Mouse (Mus musculus) lung, postnatal 0 days (tissue): ENCODE data around the gene Esrrb. TPM values are rescaled to one million over a fixed set of nuclear protein-coding genes. Genes with fewer than 3 reads are reported as not detected.
A peak's percentile ranks its signal among the peaks of the same experiment; 100 is the strongest.

Experiments
- ATAC-seq: fragments of 200-750 bp; cut with Nextera tagmentation; 2 replicates; pipeline ENCODE4 v1.8.0; 2017; ENCODE audit warnings: moderate library complexity
- DNase-seq: peaks from one replicate; pipeline ENCODE4 v3.0.0-alpha.2; 2016; ENCODE audit warnings: low spot score
- H3K27ac ChIP-seq: fragments of 300-500 bp; sonication (generic); 2 replicates; pipeline ENCODE4 v1.5.1; 2014; ENCODE audit warnings: antibody characterized with exemption, mild to moderate bottlenecking, low read length, mixed read lengths
- H3K27me3 ChIP-seq: fragments of 300-500 bp; sonication (generic); replicated peaks from 2 replicates; pipeline ENCODE4 v1.6.1; 2014; ENCODE audit warnings: low read length, mixed read lengths; ENCODE audit not compliant: insufficient read depth
- H3K36me3 ChIP-seq: fragments of 300-500 bp; sonication (generic); 2 replicates; pipeline ENCODE4 v1.6.1; 2014; ENCODE audit warnings: low read length, mixed read lengths; ENCODE audit not compliant: insufficient read depth
- H3K4me1 ChIP-seq: fragments of 300-500 bp; sonication (generic); 2 replicates; pipeline ENCODE4 v1.6.1; 2014; ENCODE audit warnings: antibody characterized with exemption, low read depth, low read length, mixed read lengths; ENCODE audit not compliant: insufficient read depth
- H3K4me2 ChIP-seq: fragments of 300-500 bp; sonication (generic); replicated peaks from 2 replicates; pipeline ENCODE4 v1.6.1; 2014; ENCODE audit warnings: low read depth, mild to moderate bottlenecking, low read length, moderate library complexity, mixed read lengths
- H3K4me3 ChIP-seq: fragments of 300-500 bp; sonication (generic); 2 replicates; pipeline ENCODE4 v1.5.1; 2014; ENCODE audit warnings: low read depth, low read length
- H3K9ac ChIP-seq: fragments of 300-500 bp; sonication (generic); replicated peaks from 2 replicates; pipeline ENCODE4 v1.6.1; 2014; ENCODE audit warnings: low read depth, mild to moderate bottlenecking
- H3K9me3 ChIP-seq: fragments of 300-500 bp; sonication (generic); 2 replicates; pipeline ENCODE4 v1.6.1; 2016; ENCODE audit warnings: low read length, mixed read lengths
- CTCF ChIP-seq: IDR thresholded peaks from 2 replicates; pipeline ENCODE4 v1.5.1; 2016; ENCODE audit warnings: antibody characterized with exemption, mild to moderate bottlenecking
- EP300 ChIP-seq: IDR thresholded peaks from 2 replicates; pipeline ENCODE4 v1.6.1; 2016; ENCODE audit warnings: antibody characterized with exemption, mild to moderate bottlenecking, control low read depth
- WGBS: fragments of 180-500 bp; shearing (Covaris S2); extraction: QIAGEN DNeasy Blood & Tissue Kit; methylation state at CpG from one replicate; pipeline ENCODE4 v1.1.7; 2014; 5-methylcytosine and 5-hydroxymethylcytosine counted together
- polyA plus RNA-seq: library from polyadenylated mRNA; unstranded; fragments of >200 nt; fragmentation: Nextera tagmentation; extraction: Ambion mirVana; gene quantifications from 2 replicates; pipeline ENCODE4 v1.2.1, GENCODE M21; 2015

The Esrrb gene
- polyA plus RNA-seq, 1 experiment from 2014 or later, result 0.07 TPM

DNA sequence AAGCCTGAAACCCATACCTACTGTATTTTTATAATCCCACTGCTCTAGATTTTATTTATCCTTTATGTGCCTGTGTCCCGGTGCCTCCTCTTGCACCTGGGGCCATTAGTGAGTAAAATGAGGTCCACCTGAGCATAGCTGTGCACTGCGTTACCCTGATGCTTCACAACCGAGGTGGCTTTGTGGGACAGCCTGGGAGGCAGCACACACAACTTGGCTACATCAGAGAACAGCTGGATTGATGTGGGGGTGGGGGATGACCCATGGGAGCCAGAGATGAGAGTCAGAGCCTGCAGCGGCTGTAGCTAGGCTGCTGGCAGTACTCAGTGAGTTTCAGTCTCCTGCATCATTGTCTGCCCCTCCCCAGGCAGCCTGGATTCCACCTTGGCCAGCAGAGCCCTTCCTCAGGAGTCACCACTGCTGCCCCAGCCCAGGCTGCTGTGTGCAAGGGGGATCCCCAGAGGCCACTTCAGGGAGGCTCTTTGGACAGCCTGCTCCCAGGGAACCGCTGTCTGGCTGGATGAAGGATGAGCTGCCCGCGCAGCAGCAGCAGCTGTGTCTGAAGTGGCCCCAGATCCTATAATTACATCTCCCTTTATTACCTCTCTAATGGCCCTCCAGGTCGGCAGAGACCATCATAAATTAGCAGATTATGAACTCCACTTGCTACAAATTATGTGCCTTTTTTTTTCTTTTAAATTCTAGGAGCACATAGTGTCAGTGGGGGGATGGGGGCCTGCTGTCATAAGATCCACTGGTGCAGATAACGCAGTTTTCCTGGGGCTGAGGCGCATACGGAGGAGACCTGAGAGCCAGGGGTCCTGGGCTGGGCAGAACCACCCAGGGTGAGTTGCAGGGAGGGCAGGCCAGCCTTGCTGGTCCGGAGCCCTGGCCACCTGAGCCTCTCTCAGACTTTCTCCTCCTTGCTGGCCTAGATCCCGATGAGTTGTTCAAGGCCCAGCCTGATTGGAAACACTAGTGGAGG is 148.7 kb downstream of the Esrrb start:
- Histone ChIP-seq H3K4me3 (no peak overlapping the region), H3K4me2 (no peak overlapping the region), H3K4me1 (no peaks in the 10 kb centered on the region), H3K27me3 (no peaks in the 10 kb centered on the region), H3K36me3 (no peaks in the 10 kb centered on the region), H3K27ac (no peak overlapping the region), H3K9ac (no peak overlapping the region), H3K9me3 (no peaks in the 10 kb centered on the region)
- DNase-seq (no peak), ATAC-seq (0 out of 2 replicates have a peak, but pooled peaks have one; percentile 17)
- WGBS, result 38% methylated on average over 13 of the region's 13 CpGs
- TF ChIP-seq EP300, result no peak
- TF ChIP-seq CTCF, result no peak

- no peak overlapping the region for H3K27ac ChIP-seq
- H3K27me3 ChIP-seq, result no peaks in the 10 kb centered on the region
- H3K4me1 ChIP-seq, result no peaks in the 10 kb centered on the region
- WGBS, result 68% methylated on average over 3 of the region's 3 CpGs
- no peak for ATAC-seq
- no peaks in the 10 kb centered on the region for H3K36me3 ChIP-seq
- no peak for DNase-seq
- H3K4me2 ChIP-seq, result no peak overlapping the region
- H3K9ac ChIP-seq, result no peak overlapping the region
- TF ChIP-seq CTCF (no peak), EP300 (no peak)
- H3K9me3 ChIP-seq, result no peaks in the 10 kb centered on the region
- no peak overlapping the region for H3K4me3 ChIP-seq
These were observed 151.4 kb downstream of the Esrrb start for GRCm38 (mm10) chr12:86512335-86512734.

DNA sequence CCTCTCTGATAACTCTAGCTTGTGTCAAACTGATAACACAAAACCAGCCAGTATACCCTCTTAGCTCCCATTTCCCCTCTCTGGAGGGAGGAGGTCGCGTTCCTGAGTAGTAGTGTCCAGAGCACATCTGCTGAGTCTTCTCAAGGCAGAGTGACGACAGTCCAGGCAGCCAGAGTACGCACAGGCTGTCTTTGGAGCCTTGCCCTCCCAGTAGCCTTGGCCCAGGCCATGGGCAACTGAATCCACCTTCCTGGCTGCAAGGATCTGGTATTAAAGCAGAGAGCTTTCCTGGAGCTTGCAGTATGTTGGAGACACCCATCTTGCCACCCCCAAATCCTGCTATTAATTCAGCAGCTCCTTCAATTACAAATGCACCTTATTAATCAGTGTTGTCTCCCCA is 152.7 kb downstream of the Esrrb start:
- ATAC-seq (no peak), DNase-seq (no peak)
- no peaks in the 10 kb centered on the region for H3K36me3 ChIP-seq
- H3K4me1 ChIP-seq, result no peaks in the 10 kb centered on the region
- H3K4me2 ChIP-seq, result no peak overlapping the region
- no peaks in the 10 kb centered on the region for H3K9me3 ChIP-seq
- TF ChIP-seq EP300, result no peak
- no peak for TF ChIP-seq CTCF
- H3K9ac ChIP-seq, result no peak overlapping the region
- no peaks in the 10 kb centered on the region for H3K27me3 ChIP-seq
- 51% methylated on average over 4 of the region's 4 CpGs for WGBS
- H3K27ac ChIP-seq, result no peak overlapping the region
- no peak overlapping the region for H3K4me3 ChIP-seq

DNA sequence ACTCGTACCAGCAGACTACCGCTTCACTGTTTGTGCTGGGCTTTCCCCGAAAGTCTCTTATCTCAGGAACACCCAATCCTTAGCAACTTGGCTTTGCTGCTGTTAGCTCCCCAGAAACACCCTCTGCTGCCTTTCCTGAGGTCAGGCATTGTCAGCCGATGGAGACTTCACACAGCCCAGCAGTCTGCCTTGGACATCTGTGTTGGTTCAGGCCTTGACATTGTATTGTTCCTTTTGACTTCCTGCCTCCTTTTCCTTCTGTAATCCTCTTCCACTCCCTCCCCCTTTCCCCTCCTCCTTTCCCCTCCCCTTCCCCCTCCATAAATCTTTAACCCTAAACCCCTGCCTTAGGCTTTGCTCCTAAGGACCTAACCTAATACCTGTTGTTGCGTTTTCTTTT is 155.7 kb downstream of the Esrrb start:
- no peak for TF ChIP-seq CTCF
- no peak for TF ChIP-seq EP300
- no peak for DNase-seq
- WGBS, result 38% methylated on average over 5 of the region's 5 CpGs

DNA sequence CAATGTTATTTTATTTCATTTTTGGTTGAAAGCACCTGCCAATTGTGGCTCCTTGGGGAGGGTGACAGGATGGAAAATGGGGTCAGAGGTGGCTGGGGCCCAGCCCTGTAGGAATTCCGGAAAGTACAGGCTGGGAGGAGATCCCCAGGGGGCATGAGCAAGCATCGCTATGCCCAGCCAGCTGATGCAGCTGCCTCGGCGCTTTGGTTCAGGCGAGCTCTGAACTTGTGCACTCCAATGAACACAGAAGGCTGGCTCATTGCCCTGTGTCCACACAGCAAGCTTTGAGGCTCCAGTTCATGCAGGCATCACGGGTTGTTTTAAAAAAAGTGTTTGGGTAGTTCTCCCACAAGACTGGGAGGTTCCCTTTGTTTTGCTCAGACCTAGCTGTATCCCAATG is 156.8 kb downstream of the Esrrb start:
- no peak for TF ChIP-seq CTCF
- no peak for TF ChIP-seq EP300
- 48% methylated on average over 6 of the region's 6 CpGs for WGBS
- Histone ChIP-seq H3K27me3 (no peaks in the 10 kb centered on the region), H3K9me3 (no peaks in the 10 kb centered on the region), H3K36me3 (no peaks in the 10 kb centered on the region), H3K9ac (no peak overlapping the region), H3K4me2 (no peak overlapping the region), H3K4me1 (no peaks in the 10 kb centered on the region), H3K4me3 (no peak overlapping the region), H3K27ac (no peak overlapping the region)
- ATAC-seq, result no peak
- no peak for DNase-seq

More for the DNA sequence above, 155.7 kb downstream of the Esrrb start:
- Histone ChIP-seq H3K9ac (no peak overlapping the region), H3K4me3 (no peak overlapping the region), H3K27me3 (no peaks in the 10 kb centered on the region), H3K27ac (no peak overlapping the region), H3K4me1 (no peaks in the 10 kb centered on the region), H3K9me3 (no peaks in the 10 kb centered on the region), H3K4me2 (no peak overlapping the region), H3K36me3 (no peaks in the 10 kb centered on the region)
- ATAC-seq, result no peak

DNA sequence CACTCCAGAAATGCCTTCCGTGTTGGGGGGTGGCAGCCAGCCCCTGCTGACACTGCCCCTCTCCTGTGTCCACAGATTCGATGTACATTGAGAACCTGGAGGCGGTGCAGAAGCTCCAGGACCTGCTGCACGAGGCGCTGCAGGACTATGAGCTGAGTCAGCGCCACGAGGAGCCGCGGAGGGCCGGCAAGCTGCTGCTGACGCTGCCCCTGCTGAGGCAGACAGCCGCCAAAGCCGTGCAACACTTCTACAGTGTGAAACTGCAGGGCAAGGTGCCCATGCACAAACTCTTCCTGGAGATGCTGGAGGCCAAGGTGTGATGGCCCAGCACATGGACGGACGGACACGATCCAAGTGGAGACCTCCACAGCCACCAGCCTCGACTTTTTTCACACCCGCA is 157.8 kb downstream of the Esrrb start:
- H3K9ac ChIP-seq, result no peak overlapping the region
- DNase-seq (no peak), ATAC-seq (no peak)
- WGBS, result 21% methylated on average over 18 of the region's 18 CpGs
- H3K27ac ChIP-seq, result no peak overlapping the region
- H3K4me2 ChIP-seq, result no peak overlapping the region
- H3K4me3 ChIP-seq, result no peak overlapping the region
- H3K9me3 ChIP-seq, result no peaks in the 10 kb centered on the region
- no peaks in the 10 kb centered on the region for H3K36me3 ChIP-seq
- H3K27me3 ChIP-seq, result no peaks in the 10 kb centered on the region
- TF ChIP-seq CTCF (no peak), EP300 (no peak)
- H3K4me1 ChIP-seq, result no peaks in the 10 kb centered on the region
